Mouse (Mus musculus): ENCODE results near the gene Gck.

DNA sequence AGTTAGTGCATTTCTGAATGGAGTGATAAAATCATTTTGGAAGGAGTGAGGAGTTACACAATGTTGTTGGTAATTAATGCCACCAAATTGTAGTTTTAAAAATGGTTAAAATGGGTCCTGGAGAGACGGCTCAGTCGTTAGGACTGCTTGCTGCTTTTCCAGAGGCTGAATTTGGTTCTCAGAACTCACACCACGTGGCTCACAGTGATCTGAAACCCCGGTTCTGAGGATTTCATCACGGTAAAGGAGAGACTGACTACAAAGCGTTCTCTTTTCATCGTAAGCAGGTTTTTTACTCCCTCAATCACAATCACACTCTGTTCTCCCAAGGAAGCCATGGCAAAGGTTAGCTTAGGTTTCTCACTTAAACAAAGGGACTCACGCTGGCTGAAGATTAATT is 25.2 kb downstream of the Gck start:
- no peak for TF ChIP-seq CTCF (IDR thresholded peaks at IDR 0.05; ENCODE audit: low read depth, low read length)
- TF ChIP-seq POLR2A (IDR thresholded peaks at IDR 0.05; ENCODE audit: insufficient read depth, low read length), result no peak
- TF ChIP-seq EP300 (IDR thresholded peaks at IDR 0.05; ENCODE audit: insufficient read depth, low read depth, low read length), result no peak

Measured in ES-Bruce4 (cell line).